ENCODE assay signal across 22 mouse cellular contexts in genomic region chr1:136830992-136831391, GRCm38 (mm10).
"Had no signal": no experiment of that assay in that cellular context is flagged by ENCODE, and none has a peak within 500 bp of the region (broad histone marks: within the 10 kb centered on the region; RNA-seq: fewer than 3 reads in every experiment).

No protein-coding gene starts in this region.

- H3K9me3 ChIP-seq: limb, embryonic 10.5 days; limb, embryonic 13.5 days; liver, embryonic 12.5 days; liver, embryonic 15.5 days; lung, embryonic 15.5 days; midbrain, embryonic 10.5 days; midbrain, embryonic 15.5 days; neural tube, embryonic 12.5 days; neural tube, embryonic 15.5 days; stomach, embryonic 15.5 days had no signal

- H3K4me3 ChIP-seq: limb, embryonic 10.5 days; limb, embryonic 13.5 days; liver, embryonic 12.5 days; liver, embryonic 15.5 days; lung, embryonic 15.5 days; megakaryocyte, embryonic 14.5 days; midbrain, embryonic 10.5 days; midbrain, embryonic 15.5 days; neural tube, embryonic 12.5 days; neural tube, embryonic 15.5 days; stomach, embryonic 15.5 days had no signal

- DNase-seq: kidney, adult 9 months; kidney, postnatal 14 days; kidney, postnatal 4 days; liver; lung, adult 18-20 months; lung, postnatal 10 days; lung, postnatal 36 days; right cerebral cortex, adult 18-20 months; right cerebral cortex, postnatal 14 days; right cerebral cortex, postnatal 4 days; thymus, postnatal 25 days had no signal

- H3K27ac ChIP-seq: limb, embryonic 10.5 days; limb, embryonic 13.5 days; liver, embryonic 12.5 days; liver, embryonic 15.5 days; lung, embryonic 15.5 days; midbrain, embryonic 10.5 days; midbrain, embryonic 15.5 days; neural tube, embryonic 12.5 days; neural tube, embryonic 15.5 days; stomach, embryonic 15.5 days had no signal

- H3K36me3 ChIP-seq: limb, embryonic 10.5 days; limb, embryonic 13.5 days; liver, embryonic 12.5 days; liver, embryonic 15.5 days; lung, embryonic 15.5 days; midbrain, embryonic 10.5 days; midbrain, embryonic 15.5 days; neural tube, embryonic 12.5 days; neural tube, embryonic 15.5 days; stomach, embryonic 15.5 days had no signal

- H3K9ac ChIP-seq: limb, embryonic 13.5 days; liver, embryonic 12.5 days; liver, embryonic 15.5 days; lung, embryonic 15.5 days; midbrain, embryonic 15.5 days; neural tube, embryonic 12.5 days; neural tube, embryonic 15.5 days; stomach, embryonic 15.5 days had no signal

- H3K4me2 ChIP-seq: limb, embryonic 13.5 days; liver, embryonic 12.5 days; liver, embryonic 15.5 days; lung, embryonic 15.5 days; midbrain, embryonic 15.5 days; neural tube, embryonic 12.5 days; neural tube, embryonic 15.5 days; stomach, embryonic 15.5 days had no signal

- H3K27me3 ChIP-seq: limb, embryonic 13.5 days; liver, embryonic 12.5 days; liver, embryonic 15.5 days; lung, embryonic 15.5 days; midbrain, embryonic 15.5 days; neural tube, embryonic 12.5 days; neural tube, embryonic 15.5 days; stomach, embryonic 15.5 days had no signal

- H3K4me1 ChIP-seq: liver, embryonic 12.5 days; liver, embryonic 15.5 days; megakaryocyte, embryonic 14.5 days; neural tube, embryonic 15.5 days; stomach, embryonic 15.5 days had no signal
